Mouse (Mus musculus): ENCODE data around the gene Fan1.

Fan1 gene

DNA sequence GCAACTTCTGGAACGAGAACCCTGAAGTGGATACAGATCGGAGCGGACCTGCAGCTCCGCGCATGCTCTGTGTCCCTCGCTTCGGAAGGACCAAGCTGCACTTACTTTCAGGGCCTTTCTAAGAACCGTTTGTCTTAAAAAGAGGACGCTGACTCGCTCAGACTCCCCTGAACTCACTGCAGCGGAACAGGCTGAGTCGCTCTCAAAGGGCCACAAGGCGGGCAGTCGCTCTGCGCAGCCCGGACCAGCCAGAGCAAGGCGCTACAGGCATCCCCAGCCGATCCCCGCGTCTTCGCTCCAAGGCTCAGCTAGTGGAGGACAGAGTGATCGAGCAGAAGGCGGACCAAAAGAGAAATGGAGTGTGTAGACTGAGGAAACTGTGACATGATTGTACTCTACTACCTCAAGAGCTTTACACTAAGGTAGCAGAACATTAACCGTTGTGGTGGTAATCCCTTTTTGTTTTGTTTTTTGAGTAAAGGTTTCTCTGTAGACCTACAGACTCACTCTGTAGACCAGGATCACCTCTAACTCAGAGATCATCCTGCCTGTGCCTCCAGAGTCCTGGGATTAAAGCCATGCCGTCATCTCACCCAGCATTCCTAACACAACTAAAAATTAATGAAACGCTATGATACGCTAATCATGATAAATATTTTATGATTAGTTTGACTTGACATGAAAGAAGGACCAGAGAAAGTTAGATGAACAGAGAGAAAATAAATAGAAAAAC is at the start of gene Fan1:
Fan1 (minus strand) TSS at position 266 of the 733 bp plus-strand sequence.
- in situ Hi-C loops (cut with MboI, MseI), result no loop called here

DNA sequence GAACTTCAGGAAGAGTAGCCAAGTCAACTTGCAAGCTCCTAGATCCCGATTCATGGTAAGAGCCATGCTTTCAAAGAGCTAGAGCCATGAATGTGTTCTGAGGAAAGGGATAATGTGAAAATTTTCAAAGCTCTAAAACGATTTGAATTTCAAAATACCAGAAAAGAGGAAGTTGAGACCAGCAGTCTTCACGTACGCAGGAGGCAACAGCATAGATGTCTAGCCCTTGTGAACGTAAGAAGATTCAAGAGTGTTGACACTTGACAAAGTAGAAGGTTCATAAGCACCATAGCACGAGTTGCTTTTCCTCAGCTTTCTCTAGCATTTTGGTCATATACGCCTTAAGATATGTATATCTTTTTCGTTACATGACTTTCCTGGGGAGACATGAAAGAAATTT is 30.1 kb upstream of the Fan1 start:
- in situ Hi-C loops (cut with MboI, MseI), result no loop called here

DNA sequence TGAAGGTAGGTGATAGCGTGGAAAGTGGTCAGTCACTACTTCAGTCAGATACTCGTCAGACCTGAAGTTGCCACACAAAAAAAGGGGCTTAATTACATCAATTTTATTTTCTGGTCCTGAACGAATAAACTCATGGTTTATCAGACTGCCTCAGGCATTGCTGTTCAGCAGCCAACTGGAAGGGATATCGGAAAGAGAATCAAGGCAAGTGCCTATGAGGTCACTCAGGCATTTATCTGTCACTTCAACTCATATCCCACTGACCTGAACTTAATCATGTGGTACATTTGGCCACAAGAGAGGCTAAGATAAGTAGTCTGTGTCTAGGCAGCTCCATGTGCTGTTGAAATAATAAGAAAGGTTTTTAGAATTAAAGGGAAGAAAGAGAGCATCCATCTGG is 28.6 kb upstream of the Fan1 start:
- in situ Hi-C loops (cut with MboI, MseI), result no loop called here

DNA sequence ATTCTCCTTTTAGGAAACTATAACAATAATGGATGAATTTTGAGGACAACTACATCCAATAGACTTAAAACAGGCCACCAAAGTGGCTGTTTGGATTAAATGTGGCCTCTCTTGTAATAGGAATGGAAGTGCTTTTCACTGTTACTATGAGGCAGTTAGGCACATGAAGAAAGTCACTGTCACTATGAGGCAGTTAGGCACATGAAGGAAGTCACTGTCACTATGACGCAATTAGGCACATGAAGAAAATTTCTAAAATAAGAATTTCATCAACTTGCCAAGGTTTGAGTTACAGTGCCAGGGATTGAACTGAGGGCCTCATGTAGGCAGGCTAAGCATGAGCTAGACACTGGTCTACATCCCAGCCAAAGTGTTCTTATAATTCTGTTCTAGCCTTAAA is 26.8 kb upstream of the Fan1 start:
- in situ Hi-C loops (cut with MboI, MseI), result no loop called here

DNA sequence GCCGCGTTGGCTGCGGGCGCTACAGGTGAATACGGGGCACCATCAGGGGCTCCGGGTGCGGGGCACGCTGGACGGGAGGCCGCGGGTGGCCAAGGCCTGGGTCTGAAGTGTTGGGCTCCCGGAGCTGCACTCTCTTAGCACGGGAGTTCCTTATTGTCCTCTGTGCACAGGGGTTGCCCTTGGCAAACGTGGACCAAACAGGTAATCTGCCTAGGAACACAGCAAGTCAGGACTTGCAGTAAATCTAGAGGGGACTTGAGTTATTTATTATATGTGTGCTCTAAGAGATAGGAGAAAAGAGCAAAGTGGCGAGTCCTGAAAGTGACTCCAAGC is 18.9 kb upstream of the Fan1 start:
- in situ Hi-C loops (cut with MboI, MseI), result loop anchor here (10.0 to 25.0 kb wide), 2 partner anchors 1245 to 1672 kb away; partner anchors contain the start of gene Tarsl2 (in 1 of the 2)

DNA sequence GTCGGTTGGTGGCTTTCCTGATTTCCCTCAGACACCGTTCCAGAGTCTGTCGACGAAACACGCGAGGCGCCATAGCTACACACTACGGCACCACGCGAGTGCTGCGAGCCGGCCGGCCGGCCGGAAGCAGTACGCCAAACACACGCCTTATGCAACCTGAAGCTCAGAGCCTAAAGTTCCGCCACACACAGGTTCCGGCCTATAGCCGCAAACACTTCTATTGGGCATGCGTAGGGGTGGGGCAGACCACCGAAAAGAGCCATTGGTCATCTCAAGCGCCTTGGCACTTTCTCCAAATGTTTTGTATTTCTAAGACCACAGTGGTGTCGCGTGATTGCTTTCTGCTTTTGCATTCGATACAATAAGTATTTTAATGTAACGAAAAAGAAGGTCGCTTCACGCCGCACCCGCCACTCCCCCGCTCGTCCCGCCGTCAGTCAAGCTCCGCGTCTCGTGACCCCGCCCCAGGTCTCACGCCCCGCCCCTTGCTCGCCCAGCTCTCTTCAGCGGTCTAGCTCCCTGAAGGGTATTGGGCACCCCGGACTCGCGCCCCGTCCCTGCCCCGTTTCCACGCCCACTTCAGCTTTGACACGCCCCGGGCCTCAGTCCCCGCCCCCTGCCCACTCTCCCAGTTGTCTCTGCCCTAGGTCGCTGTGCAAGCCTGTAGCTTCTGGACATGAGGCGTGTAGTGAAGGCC is 18.4 kb upstream of the Fan1 start, which contains the start of the genes Mphosph10 and Mcee:
Mphosph10 (minus strand) TSS at position 147 of the 697 bp plus-strand sequence.
Mcee (plus strand) TSS at position 486 of the 697 bp plus-strand sequence.
- in situ Hi-C loops (cut with MboI, MseI), result loop anchor here (10.0 to 25.0 kb wide), 2 partner anchors 1245 to 1673 kb away; partner anchors contain the start of gene Tarsl2 (in 1 of the 2)

DNA sequence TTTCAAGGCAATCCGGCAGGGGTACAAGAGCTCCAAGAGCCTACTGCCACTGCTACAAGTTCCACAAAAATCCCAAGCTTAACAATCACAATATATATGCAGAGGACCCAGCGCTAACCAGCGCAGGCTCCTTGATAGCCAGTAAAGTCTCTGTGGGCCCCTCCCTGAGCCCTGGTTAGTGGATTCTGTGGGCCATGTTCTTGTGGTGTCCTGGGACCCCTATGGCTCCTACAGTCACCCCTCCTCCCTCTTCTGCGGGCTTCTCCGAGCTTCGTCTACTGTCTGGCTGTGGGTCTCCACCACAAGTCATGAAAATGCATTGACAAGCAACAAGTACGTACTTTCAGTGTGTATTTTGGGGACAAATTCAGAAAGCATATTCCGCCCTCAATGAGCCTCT is 17.6 kb upstream of the Fan1 start:
- in situ Hi-C loops (cut with MboI, MseI), result loop anchor here (10.0 to 25.0 kb wide), 2 partner anchors 1246 to 1673 kb away; partner anchors contain the start of gene Tarsl2 (in 1 of the 2)

DNA sequence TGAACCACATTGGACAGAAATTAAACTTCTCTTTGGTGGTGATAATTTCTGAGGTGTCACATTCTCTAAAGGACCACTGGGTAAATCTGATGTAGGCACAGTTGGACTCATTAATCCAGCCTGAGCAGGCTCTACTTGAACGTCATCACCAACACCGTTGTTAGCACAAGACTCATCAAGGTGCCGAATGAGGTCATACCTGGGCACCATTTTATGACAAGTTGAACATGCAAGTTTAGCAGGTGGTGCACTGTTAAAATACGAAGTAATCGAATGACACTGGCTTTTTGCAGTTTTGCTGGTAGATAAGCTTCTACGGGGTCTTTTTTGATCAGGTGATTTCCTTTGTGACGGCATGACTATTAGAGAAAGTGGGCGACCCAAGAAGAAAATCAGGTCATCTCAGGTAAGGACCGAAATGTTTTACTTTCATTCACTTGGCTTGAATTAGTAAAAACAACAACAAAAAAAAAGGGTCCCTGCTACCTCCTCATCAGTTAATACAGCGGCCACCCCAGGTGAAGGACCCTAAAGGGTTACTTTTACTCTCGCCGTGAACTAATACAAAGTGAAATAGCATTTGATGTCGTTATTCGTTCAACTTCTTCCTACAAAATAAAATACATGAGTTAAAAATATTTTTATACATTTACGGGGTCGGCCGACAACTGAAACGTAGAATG is 607 bp downstream of the Fan1 start:
- in situ Hi-C loops (cut with MboI, MseI), result no loop called here

DNA sequence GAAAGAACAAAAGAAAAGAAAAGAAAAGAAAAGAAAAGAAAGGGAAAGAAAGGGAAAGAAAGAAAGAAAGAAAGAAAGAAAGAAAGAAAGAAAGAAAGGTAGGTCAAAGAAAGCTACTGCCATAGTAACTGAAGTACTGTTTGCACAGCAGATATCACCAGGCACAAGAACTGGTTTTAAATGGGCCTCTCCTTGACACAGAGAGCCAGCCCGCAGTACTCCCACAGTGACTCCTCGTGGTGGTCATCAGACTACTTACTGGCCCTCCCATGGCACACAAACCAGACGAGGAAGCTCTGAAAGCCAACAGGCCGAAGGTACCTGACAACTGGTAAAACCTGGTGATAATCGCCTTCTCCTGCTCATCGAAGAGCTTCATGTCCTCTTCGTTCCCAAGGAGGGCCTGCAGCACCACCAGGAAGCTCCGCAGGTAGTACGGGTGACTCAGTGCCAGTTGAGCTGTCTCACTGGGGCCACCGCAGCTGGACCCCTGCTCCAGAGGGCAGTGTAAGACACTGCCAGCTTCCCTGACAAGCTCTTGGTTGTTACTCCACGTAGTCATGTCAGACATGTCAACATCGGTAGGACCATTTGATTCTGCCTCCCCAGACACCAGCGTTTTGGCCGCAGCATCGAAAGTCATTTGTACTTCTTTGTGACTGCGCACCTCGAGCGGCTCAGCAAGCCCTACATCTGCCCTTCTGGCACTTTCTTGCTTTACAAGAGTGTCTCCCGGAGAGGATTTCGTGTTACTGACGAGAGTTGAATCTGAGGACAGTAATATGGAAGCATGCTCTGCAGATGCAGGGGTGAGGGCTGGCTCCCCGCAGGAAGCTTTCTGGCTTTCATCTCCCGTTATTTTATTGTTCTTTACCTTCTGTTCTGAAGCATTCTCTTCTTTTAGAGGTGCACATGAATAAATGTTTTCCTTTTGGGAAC is 1.7 kb downstream of the Fan1 start:
- in situ Hi-C loops (cut with MboI, MseI), result no loop called here

DNA sequence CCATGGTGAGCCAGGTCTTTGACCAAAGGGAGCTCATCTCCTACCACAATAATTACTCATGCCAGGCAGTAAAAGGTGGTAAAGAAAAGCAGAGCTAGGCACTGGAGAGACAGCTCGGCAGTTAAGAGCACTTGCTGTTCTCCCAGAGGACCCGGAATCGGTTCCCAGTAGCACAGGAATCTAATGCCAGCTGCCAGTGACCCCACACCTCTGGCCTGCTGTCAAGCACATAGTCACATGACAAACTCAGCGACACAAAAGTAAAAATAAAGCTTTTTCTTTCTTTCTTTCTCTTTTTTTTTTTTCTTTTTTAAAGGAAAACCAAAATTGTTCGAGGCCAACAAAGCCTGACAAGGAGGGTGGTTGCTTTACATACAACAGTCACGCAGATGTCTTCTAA is 4.1 kb downstream of the Fan1 start:
- in situ Hi-C loops (cut with MboI, MseI), result no loop called here

DNA sequence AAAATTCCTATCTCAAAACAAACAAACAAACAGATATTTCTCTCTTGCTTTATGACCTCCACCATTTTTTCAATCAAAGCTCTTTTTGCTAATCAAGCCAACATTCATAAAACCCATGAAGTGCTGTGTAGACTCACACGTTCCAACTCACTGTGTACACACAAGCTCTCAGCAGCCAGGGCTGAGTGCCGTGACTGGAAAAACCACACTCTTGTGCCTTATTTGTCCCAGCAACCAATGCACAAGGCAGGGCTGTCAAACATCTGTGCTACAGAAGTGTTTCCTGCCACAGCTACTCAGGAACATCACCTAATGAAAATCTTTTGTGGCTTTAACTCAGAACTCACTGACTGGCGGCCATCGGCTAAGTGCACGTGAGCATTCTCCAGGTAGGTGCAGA is 8.0 kb downstream of the Fan1 start:
- in situ Hi-C loops (cut with MboI, MseI), result no loop called here

DNA sequence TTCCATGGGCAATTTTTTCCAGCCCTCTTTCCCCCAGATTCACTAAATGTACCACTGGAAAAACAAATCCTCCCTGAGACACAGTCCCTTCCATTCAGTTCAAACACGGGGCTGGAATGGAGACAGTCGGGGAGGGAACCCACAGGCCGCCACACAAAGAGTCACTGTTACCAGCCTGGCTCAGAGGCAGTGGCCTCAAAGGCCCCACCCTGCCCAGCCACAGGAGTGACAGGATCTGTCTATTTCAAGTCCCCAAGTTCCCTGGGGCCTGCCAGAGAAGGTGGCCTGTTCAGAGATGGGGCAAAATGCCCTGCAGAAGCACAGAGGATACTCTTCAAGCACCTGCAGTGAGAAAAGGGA is 13.3 kb downstream of the Fan1 start:
- in situ Hi-C loops (cut with MboI, MseI), result no loop called here

DNA sequence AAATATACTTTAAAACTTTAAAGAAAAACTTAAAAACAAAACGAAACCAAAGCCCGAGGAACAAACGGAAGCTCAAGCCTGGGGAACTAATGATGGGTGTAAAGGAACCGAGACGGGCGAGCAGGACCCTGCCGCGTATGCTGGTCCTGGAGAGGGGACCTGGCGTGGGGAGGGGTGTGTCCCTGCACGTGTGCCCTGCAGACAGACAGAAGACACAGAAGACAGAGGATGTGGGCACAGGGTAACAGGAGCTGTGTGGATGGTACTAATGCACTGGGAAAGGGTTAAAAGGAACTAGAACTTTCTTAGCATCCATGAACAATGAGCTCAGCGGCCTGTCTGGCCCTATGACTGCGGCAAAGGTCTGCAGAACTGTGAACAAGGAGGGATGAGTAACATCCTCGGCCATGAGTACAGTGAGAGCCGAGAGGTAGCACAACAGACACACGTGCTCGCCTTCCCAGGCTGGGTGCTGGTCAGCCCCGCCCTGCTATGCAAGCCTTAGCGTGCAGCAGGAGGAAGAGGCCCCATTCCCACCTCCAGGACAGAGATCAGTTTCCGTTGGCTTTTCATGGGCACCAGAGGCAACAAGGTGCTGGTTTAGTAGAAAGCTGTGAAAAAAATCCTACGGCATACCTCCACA is 13.8 kb downstream of the Fan1 start:
- in situ Hi-C loops (cut with MboI, MseI), result no loop called here

DNA sequence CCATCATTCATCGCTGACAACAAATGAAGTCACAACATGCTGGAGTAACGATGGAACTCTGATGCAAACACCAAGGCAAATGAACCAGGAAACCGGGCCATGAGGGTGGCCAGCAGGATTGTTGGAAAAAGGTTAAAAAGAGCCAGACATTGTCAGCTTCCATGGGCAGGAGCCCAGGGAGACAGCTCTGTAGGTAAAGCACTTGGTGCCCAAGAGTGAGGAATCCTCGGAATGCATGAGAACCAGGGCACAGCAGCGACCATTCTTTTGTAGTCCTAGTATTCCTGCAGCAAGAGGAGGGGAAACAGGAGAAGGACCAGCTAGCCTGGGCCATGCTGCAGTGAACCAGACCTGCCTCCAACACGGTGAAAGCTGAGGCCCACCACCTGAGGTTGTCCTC is 15.2 kb downstream of the Fan1 start:
- in situ Hi-C loops (cut with MboI, MseI), result no loop called here

DNA sequence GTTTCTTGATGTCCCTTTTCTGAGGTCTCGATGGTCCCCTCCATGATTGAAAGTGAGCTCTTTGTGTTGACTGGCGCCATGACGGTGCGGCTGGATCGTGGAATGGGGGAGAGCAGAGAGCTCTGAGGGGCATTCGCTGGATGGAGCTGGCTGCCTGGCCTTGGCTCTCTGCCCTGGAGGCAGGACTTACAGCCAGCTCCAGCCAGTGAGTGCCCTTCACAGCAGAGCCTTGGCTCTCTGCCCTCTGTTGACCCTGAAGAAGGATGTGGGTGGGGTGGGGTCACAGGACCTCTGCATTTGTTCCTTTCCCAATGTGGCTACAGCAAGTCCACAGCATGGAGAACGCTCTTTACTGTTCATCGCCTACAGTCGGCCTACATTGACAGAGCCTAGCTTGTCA is 16.5 kb downstream of the Fan1 start:
- in situ Hi-C loops (cut with MboI, MseI), result no loop called here

DNA sequence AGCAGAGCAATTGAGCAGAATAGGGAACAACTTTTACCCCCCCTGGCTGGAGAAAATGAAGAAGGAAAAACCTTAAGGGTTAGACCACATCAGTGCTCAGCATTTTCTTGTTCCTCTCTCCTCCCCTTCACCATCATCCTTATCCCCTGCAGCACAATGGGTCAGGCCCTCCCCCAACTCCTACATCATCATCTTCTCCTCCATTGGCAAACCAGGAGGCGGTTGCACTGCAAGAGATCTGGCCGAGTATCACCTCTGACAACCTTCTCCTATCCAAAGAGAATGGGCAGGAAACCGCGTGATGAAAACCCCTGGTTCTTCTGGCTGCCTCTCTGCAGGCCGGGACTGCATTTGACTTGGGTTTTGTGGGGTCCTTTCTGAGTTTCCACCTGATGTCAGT is 17.2 kb downstream of the Fan1 start:
- in situ Hi-C loops (cut with MboI, MseI), result no loop called here

DNA sequence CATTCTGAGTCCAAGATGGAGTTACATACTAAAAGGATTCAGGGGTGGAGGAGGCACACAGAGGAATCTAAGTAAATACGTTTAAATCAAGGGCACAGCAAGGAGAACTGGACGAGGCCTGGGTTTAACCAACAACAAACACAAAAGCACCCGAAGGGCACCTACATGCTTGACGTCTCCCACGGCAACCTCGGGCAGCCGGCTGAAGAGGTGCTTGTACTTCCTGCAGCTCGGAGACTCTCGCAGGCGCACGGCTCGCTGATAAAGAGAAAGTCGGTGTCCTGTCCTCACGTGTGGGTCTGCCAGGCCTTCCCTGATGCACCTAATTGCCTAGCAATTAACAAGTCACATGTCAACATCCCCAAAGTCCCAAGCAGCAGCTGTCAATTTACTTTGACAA is 19.7 kb downstream of the Fan1 start:
- in situ Hi-C loops (cut with MboI, MseI), result no loop called here

DNA sequence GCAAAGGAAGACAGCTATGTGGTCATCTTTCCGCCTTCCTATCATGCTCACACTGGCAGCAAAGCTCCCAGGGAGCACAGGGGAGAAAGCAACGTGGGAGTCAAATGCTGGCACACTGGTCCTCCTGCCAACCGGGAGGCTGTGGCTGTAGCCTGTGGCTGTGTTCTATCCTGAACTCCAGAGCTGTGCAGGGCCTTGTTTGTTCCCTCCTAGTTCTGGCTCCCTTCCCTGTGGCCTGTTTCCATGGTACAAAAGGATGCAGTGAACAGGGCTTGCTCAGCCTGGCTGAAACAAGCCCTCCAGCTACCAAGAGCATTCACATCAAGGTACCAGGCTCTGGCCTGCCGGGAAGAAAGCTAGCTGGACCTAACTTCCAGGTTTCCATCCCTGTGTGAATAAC is 22.8 kb downstream of the Fan1 start:
- in situ Hi-C loops (cut with MboI, MseI), result no loop called here

DNA sequence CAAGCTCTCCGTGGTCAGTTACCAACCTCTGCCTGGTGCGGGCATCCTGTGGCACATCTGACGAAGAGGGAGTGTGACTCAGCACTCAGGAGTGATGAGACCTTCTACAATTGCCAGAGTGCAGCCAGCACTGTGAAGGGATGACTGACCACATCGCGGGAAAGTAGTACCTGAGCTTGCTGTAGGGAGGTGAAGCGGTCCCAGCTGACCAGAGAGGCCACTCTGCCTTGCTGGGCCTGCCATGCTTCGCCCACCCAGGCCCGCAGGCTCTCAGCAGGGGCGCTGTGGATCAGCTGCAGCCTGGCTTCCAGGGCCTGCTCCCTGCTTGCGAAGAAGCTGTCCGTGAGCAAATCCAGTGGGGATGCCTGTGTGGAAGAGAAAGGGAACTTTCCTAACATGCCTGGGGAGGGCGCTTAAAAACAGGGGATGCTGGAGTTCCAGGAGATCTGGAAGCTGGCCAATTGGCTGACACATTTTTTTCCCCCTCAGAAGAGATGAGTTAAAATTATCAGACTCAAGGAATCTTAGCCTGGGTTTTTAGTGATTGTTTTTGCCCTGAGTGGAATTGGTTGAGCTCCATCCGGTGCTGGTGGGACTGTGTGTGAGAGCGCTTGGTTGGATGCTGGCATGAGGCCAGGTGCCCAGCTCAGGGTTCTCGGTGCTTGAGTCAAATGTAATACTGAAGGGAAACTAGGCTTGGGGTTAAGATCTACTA is 24.6 kb downstream of the Fan1 start:
- in situ Hi-C loops (cut with MboI, MseI), result loop anchor here in 1 of 2 experiments (25.0 kb wide), 1 partner anchor 1713 kb away; the partner anchor contains the start of gene Snrpa1

DNA sequence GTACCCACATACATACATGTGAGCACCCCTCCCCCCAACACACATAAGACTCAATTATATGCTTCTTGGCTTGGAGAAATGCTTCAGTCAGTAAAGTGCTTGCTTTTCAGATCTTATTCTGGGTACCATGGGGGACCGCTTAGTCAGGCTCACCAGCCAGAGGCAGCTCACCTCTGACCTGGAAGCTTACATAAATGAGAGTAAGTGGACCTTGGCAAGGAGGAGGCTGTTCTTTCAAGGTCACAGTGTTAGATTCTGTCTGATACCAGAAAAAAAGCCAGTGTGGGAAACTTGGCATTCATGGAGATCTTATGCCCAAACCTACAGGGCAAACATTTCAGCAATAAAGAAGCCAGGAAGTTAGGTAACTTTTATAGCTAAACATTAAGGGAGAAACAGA is 26.1 kb downstream of the Fan1 start:
- in situ Hi-C loops (cut with MboI, MseI), result loop anchor here in 1 of 2 experiments (25.0 kb wide), 1 partner anchor 1714 kb away; the partner anchor contains the start of gene Snrpa1

Measured in T-helper 17 cell (primary cell).